Mouse (Mus musculus): ENCODE results near the gene Chchd10. TPM values are rescaled to one million over a fixed set of nuclear protein-coding genes. Genes with fewer than 3 reads are reported as not detected.
A peak's percentile ranks its signal among the peaks of the same experiment; 100 is the strongest.

The Chchd10 gene
- polyA plus RNA-seq, 2 experiments from 2014 or later, result 15.3 to 18.3 TPM

- no peak for ATAC-seq
These were observed 6.5 kb upstream of the Chchd10 start for GRCm38 (mm10) chr10:75926396-75926795.

- no peak for ATAC-seq
These were observed 2.6 kb upstream of the Chchd10 start for GRCm38 (mm10) chr10:75930304-75930703.

- no peak for ATAC-seq
These were observed 1.6 kb upstream of the Chchd10 start for GRCm38 (mm10) chr10:75931311-75931710.

- ATAC-seq, result peak; percentile 51
These were observed 750 bp upstream of the Chchd10 start for GRCm38 (mm10) chr10:75932081-75932678.

GRCm38 (mm10) chr10:75934991-75935390 lies 2.1 kb downstream of the Chchd10 start:
- ATAC-seq, result no peak

GRCm38 (mm10) chr10:75935680-75936541 lies 3.0 kb downstream of the Chchd10 start, which contains the start of gene Mmp11:
Gene Mmp11 (minus strand): TSS chr10:75936496.
- peak; percentile 74 for ATAC-seq

GRCm38 (mm10) chr10:75936909-75937667 lies 4.2 kb downstream of the Chchd10 start:
- no peak for ATAC-seq

GRCm38 (mm10) chr10:75937851-75938643 lies 5.1 kb downstream of the Chchd10 start:
- ATAC-seq, result peak; percentile 66

GRCm38 (mm10) chr10:75939481-75940234 lies 6.7 kb downstream of the Chchd10 start:
- no peak for ATAC-seq

GRCm38 (mm10) chr10:75940520-75940919 lies 7.6 kb downstream of the Chchd10 start, which contains the start of gene Gm867:
Gene Gm867 (minus strand): TSS chr10:75940672.
- no peak for ATAC-seq

- ATAC-seq, result no peak
These were observed 8.3 kb downstream of the Chchd10 start for GRCm38 (mm10) chr10:75941042-75941824.

- ATAC-seq, result peak; percentile 35
These were observed 10.0 kb downstream of the Chchd10 start, which contains the start of gene Vpreb3 for GRCm38 (mm10) chr10:75942736-75943477. Gene Vpreb3 (plus strand): TSS chr10:75943057.

GRCm38 (mm10) chr10:75944066-75944772 lies 11.3 kb downstream of the Chchd10 start:
- no peak for ATAC-seq

GRCm38 (mm10) chr10:75945213-75945612 lies 12.3 kb downstream of the Chchd10 start:
- ATAC-seq, result no peak

- ATAC-seq, result no peak
These were observed 13.0 kb downstream of the Chchd10 start for GRCm38 (mm10) chr10:75945896-75946295.

GRCm38 (mm10) chr10:75948079-75948478 lies 15.1 kb downstream of the Chchd10 start:
- no peak for ATAC-seq

- ATAC-seq, result no peak
These were observed 16.4 kb downstream of the Chchd10 start for GRCm38 (mm10) chr10:75949053-75950045.

- ATAC-seq, result no peak
These were observed 17.9 kb downstream of the Chchd10 start for GRCm38 (mm10) chr10:75950791-75951210.

All from CD4-positive, CD25-positive, alpha-beta regulatory T cell, adult 4 months (primary cell).